Mouse (Mus musculus): ENCODE results near the gene Zbp1. TPM values are rescaled to one million over a fixed set of nuclear protein-coding genes. Genes with fewer than 3 reads are reported as not detected.

The Zbp1 gene
- total and polyA plus RNA-seq, 3 experiments: 0.47 to 1.2 (median 0.91) TPM

- Histone ChIP-seq H3K36me3 (ENCODE audit: control insufficient read depth, insufficient read depth, low read length) (no peaks in the 10 kb centered on the region), H3K4me1 (ENCODE audit: control insufficient read depth, insufficient read depth, low read length) (peaks cover 28% of the 10 kb centered on the region), H3K27ac (no peak overlapping the region), H3K4me3 (no peak overlapping the region), H3K79me2 (replicated peaks; ENCODE audit: control insufficient read depth, insufficient read depth, low read length) (peaks cover 2% of the 10 kb centered on the region; the same call in 1 of the 2 replicates), H3K9ac (ENCODE audit: low read depth, low read length) (no peak overlapping the region), H3K27me3 (ENCODE audit: control insufficient read depth, insufficient read depth, low read length) (no peaks in the 10 kb centered on the region)
- DNase-seq: no peak
- intact Hi-C loops (cut with DNase I): no loop called here
- 78% methylated on average over 8 of the region's 8 CpGs for WGBS
- no peak for TF ChIP-seq CTCF (IDR thresholded peaks at IDR 0.05)
Observed at GRCm38 (mm10) chr2:173249965-173250364, 31.2 kb upstream of the Zbp1 start.

- intact Hi-C loops (cut with DNase I): no loop called here
- no peak for DNase-seq
- Histone ChIP-seq H3K4me3 (no peak overlapping the region), H3K9ac (ENCODE audit: low read depth, low read length) (no peak overlapping the region), H3K79me2 (replicated peaks; ENCODE audit: control insufficient read depth, insufficient read depth, low read length) (peaks cover 2% of the 10 kb centered on the region; the same call in 1 of the 2 replicates), H3K4me1 (ENCODE audit: control insufficient read depth, insufficient read depth, low read length) (peaks cover 28% of the 10 kb centered on the region), H3K27me3 (ENCODE audit: control insufficient read depth, insufficient read depth, low read length) (no peaks in the 10 kb centered on the region), H3K27ac (no peak overlapping the region), H3K36me3 (ENCODE audit: control insufficient read depth, insufficient read depth, low read length) (no peaks in the 10 kb centered on the region)
- 75% methylated on average over 3 of the region's 3 CpGs for WGBS
- TF ChIP-seq CTCF (IDR thresholded peaks at IDR 0.05): no peak
- no peak for TF ChIP-seq EP300 (IDR thresholded peaks at IDR 0.05; ENCODE audit: insufficient read depth, low read depth, low read length)
- TF ChIP-seq POLR2A (IDR thresholded peaks at IDR 0.05; ENCODE audit: insufficient read depth, low read depth, low read length): no peak
Observed at GRCm38 (mm10) chr2:173249386-173249785, 30.7 kb upstream of the Zbp1 start.

GRCm38 (mm10) chr2:173248822-173249221, 30.1 kb upstream of the Zbp1 start:
- Histone ChIP-seq H3K9ac (ENCODE audit: low read depth, low read length) (no peak overlapping the region), H3K4me1 (ENCODE audit: control insufficient read depth, insufficient read depth, low read length) (peaks cover 30% of the 10 kb centered on the region), H3K36me3 (ENCODE audit: control insufficient read depth, insufficient read depth, low read length) (no peaks in the 10 kb centered on the region), H3K27ac (no peak overlapping the region), H3K79me2 (replicated peaks; ENCODE audit: control insufficient read depth, insufficient read depth, low read length) (peaks cover 2% of the 10 kb centered on the region; the same call in 1 of the 2 replicates), H3K27me3 (ENCODE audit: control insufficient read depth, insufficient read depth, low read length) (no peaks in the 10 kb centered on the region), H3K4me3 (no peak overlapping the region)
- no peak for DNase-seq
- WGBS: 84% methylated on average over 7 of the region's 7 CpGs
- TF ChIP-seq POLR2A (IDR thresholded peaks at IDR 0.05; ENCODE audit: insufficient read depth, low read depth, low read length): no peak
- no peak for TF ChIP-seq EP300 (IDR thresholded peaks at IDR 0.05; ENCODE audit: insufficient read depth, low read depth, low read length)
- no peak for TF ChIP-seq CTCF (IDR thresholded peaks at IDR 0.05)
- intact Hi-C loops (cut with DNase I): no loop called here

- TF ChIP-seq POLR2A (IDR thresholded peaks at IDR 0.05; ENCODE audit: insufficient read depth, low read depth, low read length) (no peak), CTCF (IDR thresholded peaks at IDR 0.05) (no peak), EP300 (IDR thresholded peaks at IDR 0.05; ENCODE audit: insufficient read depth, low read depth, low read length) (no peak)
- no peaks in the 10 kb centered on the region for H3K27me3 ChIP-seq (ENCODE audit: control insufficient read depth, insufficient read depth, low read length)
- peaks cover 27% of the 10 kb centered on the region for H3K4me1 ChIP-seq (ENCODE audit: control insufficient read depth, insufficient read depth, low read length)
- H3K27ac ChIP-seq: no peak overlapping the region
- peaks cover 2% of the 10 kb centered on the region; the same call in 1 of the 2 replicates for H3K79me2 ChIP-seq (replicated peaks; ENCODE audit: control insufficient read depth, insufficient read depth, low read length)
- intact Hi-C loops (cut with DNase I): no loop called here
- no peak for DNase-seq
- H3K4me3 ChIP-seq: no peak overlapping the region
- no peaks in the 10 kb centered on the region for H3K36me3 ChIP-seq (ENCODE audit: control insufficient read depth, insufficient read depth, low read length)
- 43% methylated on average over 2 of the region's 2 CpGs for WGBS
- no peak overlapping the region for H3K9ac ChIP-seq (ENCODE audit: low read depth, low read length)
Observed at GRCm38 (mm10) chr2:173247911-173248310, 29.2 kb upstream of the Zbp1 start.

- Histone ChIP-seq H3K27ac (no peak overlapping the region), H3K36me3 (ENCODE audit: control insufficient read depth, insufficient read depth, low read length) (no peaks in the 10 kb centered on the region), H3K4me3 (no peak overlapping the region), H3K27me3 (ENCODE audit: control insufficient read depth, insufficient read depth, low read length) (no peaks in the 10 kb centered on the region), H3K4me1 (ENCODE audit: control insufficient read depth, insufficient read depth, low read length) (peaks cover 24% of the 10 kb centered on the region), H3K9ac (ENCODE audit: low read depth, low read length) (no peak overlapping the region), H3K79me2 (replicated peaks; ENCODE audit: control insufficient read depth, insufficient read depth, low read length) (no peaks in the 10 kb centered on the region; the same call in 1 of the 2 replicates)
- TF ChIP-seq EP300 (IDR thresholded peaks at IDR 0.05; ENCODE audit: insufficient read depth, low read depth, low read length) (no peak), CTCF (IDR thresholded peaks at IDR 0.05) (no peak), POLR2A (IDR thresholded peaks at IDR 0.05; ENCODE audit: insufficient read depth, low read depth, low read length) (no peak)
- DNase-seq: no peak
- intact Hi-C loops (cut with DNase I): no loop called here
- WGBS: 60% methylated on average over 2 of the region's 2 CpGs
Observed at GRCm38 (mm10) chr2:173247197-173247596, 28.5 kb upstream of the Zbp1 start.

GRCm38 (mm10) chr2:173246688-173247087, 28.0 kb upstream of the Zbp1 start:
- no peaks in the 10 kb centered on the region for H3K27me3 ChIP-seq (ENCODE audit: control insufficient read depth, insufficient read depth, low read length)
- no peak overlapping the region for H3K27ac ChIP-seq
- no peak for DNase-seq
- H3K4me1 ChIP-seq (ENCODE audit: control insufficient read depth, insufficient read depth, low read length): peaks cover 20% of the 10 kb centered on the region
- intact Hi-C loops (cut with DNase I): no loop called here
- H3K36me3 ChIP-seq (ENCODE audit: control insufficient read depth, insufficient read depth, low read length): no peaks in the 10 kb centered on the region
- 74% methylated on average over 8 of the region's 8 CpGs for WGBS
- peaks cover 1% of the 10 kb centered on the region for H3K79me2 ChIP-seq (replicated peaks; ENCODE audit: control insufficient read depth, insufficient read depth, low read length)
- TF ChIP-seq POLR2A (IDR thresholded peaks at IDR 0.05; ENCODE audit: insufficient read depth, low read depth, low read length) (no peak), EP300 (IDR thresholded peaks at IDR 0.05; ENCODE audit: insufficient read depth, low read depth, low read length) (no peak), CTCF (IDR thresholded peaks at IDR 0.05) (no peak)
- H3K4me3 ChIP-seq: no peak overlapping the region
- H3K9ac ChIP-seq (ENCODE audit: low read depth, low read length): no peak overlapping the region
